In genomic region chr4:149684841-149685623, GRCm38 (mm10) we compare ENCODE assay signal across 19 mouse cellular contexts.
"Had no signal": no experiment of that assay in that cellular context is flagged by ENCODE, and none has a peak within 500 bp of the region (broad histone marks: within the 10 kb centered on the region; RNA-seq: fewer than 3 reads in every experiment).

No protein-coding gene starts in this region.

- H3K4me2 ChIP-seq: liver, embryonic 12.5 days; lung, embryonic 14.5 days; midbrain, embryonic 13.5 days; midbrain, embryonic 15.5 days; neural tube, embryonic 13.5 days; neural tube, embryonic 15.5 days had no signal

- H3K4me1 ChIP-seq: midbrain, embryonic 10.5 days; midbrain, embryonic 13.5 days; midbrain, embryonic 15.5 days; neural tube, embryonic 15.5 days had no signal

- H3K27me3 ChIP-seq: liver, embryonic 12.5 days; midbrain, embryonic 13.5 days; midbrain, embryonic 15.5 days; neural tube, embryonic 13.5 days; neural tube, embryonic 15.5 days had no signal

- DNase-seq: lung, adult 18-20 months; lung, embryonic 14.5 days; lung, postnatal 10 days; lung, postnatal 4 days; right cerebral cortex, adult 18-20 months; right cerebral cortex, postnatal 25 days; right cerebral cortex, postnatal 4 days; spleen, adult 18-20 months; thymus, adult 2 months; thymus, postnatal 25 days; thymus, postnatal 4 days had no signal

- H3K27ac ChIP-seq: liver, embryonic 12.5 days; liver, embryonic 14.5 days; midbrain, embryonic 10.5 days; midbrain, embryonic 13.5 days; midbrain, embryonic 15.5 days; neural tube, embryonic 13.5 days; neural tube, embryonic 15.5 days had no signal

- H3K9ac ChIP-seq: liver, embryonic 12.5 days; liver, embryonic 14.5 days; lung, embryonic 14.5 days; midbrain, embryonic 13.5 days; midbrain, embryonic 15.5 days; neural tube, embryonic 13.5 days; neural tube, embryonic 15.5 days had no signal

- H3K9me3 ChIP-seq: liver, embryonic 12.5 days; midbrain, embryonic 10.5 days; midbrain, embryonic 13.5 days; midbrain, embryonic 15.5 days; neural tube, embryonic 13.5 days; neural tube, embryonic 15.5 days had no signal

- H3K4me3 ChIP-seq: liver, embryonic 12.5 days; midbrain, embryonic 10.5 days; midbrain, embryonic 13.5 days; midbrain, embryonic 15.5 days; myocyte; neural tube, embryonic 13.5 days; neural tube, embryonic 15.5 days had no signal

- H3K36me3 ChIP-seq: liver, embryonic 12.5 days; midbrain, embryonic 10.5 days; midbrain, embryonic 13.5 days; midbrain, embryonic 15.5 days; neural tube, embryonic 13.5 days; neural tube, embryonic 15.5 days had no signal

- ATAC-seq: liver, embryonic 12.5 days; midbrain, embryonic 13.5 days; midbrain, embryonic 15.5 days had no signal
